Mouse (Mus musculus) effector memory CD4-positive, alpha-beta T cell, adult 7 months (primary cell): Measurements from ENCODE around the gene Ctnnb1. TPM values are rescaled to one million over a fixed set of nuclear protein-coding genes. Genes with fewer than 3 reads are reported as not detected.

Source experiments
- polyA plus RNA-seq: library from polyadenylated mRNA; unstranded; fragments of 100-300 nt; shearing (Covaris generic); gene quantifications from one replicate; pipeline ENCODE4 v1.2.1, GENCODE M21; 2017

Ctnnb1 gene
- 218 TPM for polyA plus RNA-seq

GRCm38 (mm10) chr9:120929081-120929480 lies at the start of gene Ctnnb1:
Gene Ctnnb1 (plus strand): TSS chr9:120929216.

